Mouse (Mus musculus): ENCODE measurements around the gene Dnmt3a.
A peak's percentile ranks its signal among the peaks of the same experiment; 100 is the strongest.

DNA sequence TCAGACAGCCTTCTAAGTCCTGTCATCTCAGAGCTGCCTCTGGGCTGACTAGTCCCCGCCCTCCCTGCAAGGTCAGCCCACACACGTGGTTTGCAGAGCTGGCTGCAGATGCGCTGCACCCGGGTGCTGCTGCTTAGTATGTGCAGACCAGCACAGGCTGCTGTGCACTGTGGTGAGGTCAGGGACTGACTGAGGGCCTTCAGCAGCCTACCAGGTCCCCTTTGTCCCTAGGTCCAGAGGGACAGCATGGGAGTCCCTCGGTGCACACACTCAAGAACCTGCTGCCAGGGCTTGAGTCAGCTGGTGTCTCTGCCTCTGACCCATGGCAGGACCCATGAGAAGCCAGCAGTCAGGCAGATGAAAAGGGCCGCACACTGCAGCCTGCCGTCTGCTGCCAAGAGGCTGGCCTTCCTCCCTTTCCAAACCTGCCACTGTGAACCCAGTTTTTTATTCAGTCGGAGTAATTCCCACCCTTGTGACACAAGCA is 25.4 kb upstream of the Dnmt3a start:
- TF ChIP-seq CTCF (conservative IDR thresholded peaks at IDR 0.05; ENCODE audit: insufficient read depth, insufficient read length, low read depth, low read length) (0 out of 2 replicates have a peak, but pooled peaks have one; percentile 1), POLR2A (IDR thresholded peaks at IDR 0.05; ENCODE audit: low read depth, low read length) (no peak)
